ENCODE assay signal across 8 mouse cellular contexts in genomic region chr1:107589691-107590470, GRCm38 (mm10). TPM values are rescaled to one million over a fixed set of nuclear protein-coding genes. Genes with fewer than 3 reads are reported as not detected.
A peak's percentile ranks its signal among the peaks of the same experiment; 100 is the strongest.
DNase-seq lines count a peak whose midpoint lies in the region; ATAC-seq lines count a peak whose summit lies in the region.

Serpinb8 (plus strand) TSS chr1:107590006.

- H3K36me3 ChIP-seq in forebrain, embryonic 14.5 days (ENCODE audit: control insufficient read depth, insufficient read depth, low read length) = no peaks in the 10 kb centered on the region
- no peaks in the 10 kb centered on the region for H3K36me3 ChIP-seq in heart, embryonic 15.5 days
- no peaks in the 10 kb centered on the region for H3K36me3 ChIP-seq in macrophage (ENCODE audit: inconsistent target)

- no peak within 1 kb of the TSS for H3K4me3 ChIP-seq in forebrain, embryonic 14.5 days (ENCODE audit: low read depth, low read length)
- H3K4me3 ChIP-seq in heart, embryonic 15.5 days = peak within 1 kb of the TSS; percentile 39
- peak within 1 kb of the TSS; percentile 54 for H3K4me3 ChIP-seq in macrophage (ENCODE audit: inconsistent target)

- no peak within 1 kb of the TSS for H3K9ac ChIP-seq in forebrain, embryonic 14.5 days (ENCODE audit: low read length)
- H3K9ac ChIP-seq in heart, embryonic 15.5 days = peak within 1 kb of the TSS; percentile 41

- no peaks in the 10 kb centered on the region for H3K9me3 ChIP-seq in forebrain, embryonic 14.5 days (replicated peaks; ENCODE audit: control insufficient read depth, low read length)
- no peaks in the 10 kb centered on the region for H3K9me3 ChIP-seq in heart, embryonic 15.5 days (replicated peaks)

- ATAC-seq in forebrain, embryonic 14.5 days = peak; percentile 73; the same call in 1 of the 2 replicates
- ATAC-seq in heart, embryonic 15.5 days (replicated peaks; ENCODE audit: insufficient number of reproducible peaks, insufficient read depth, low FRiP score, low read depth) = peak; percentile 84

- peaks cover 49% of the 10 kb centered on the region for H3K79me2 ChIP-seq in macrophage (ENCODE audit: inconsistent target)

- DNase-seq in ES-CJ7 (ENCODE audit: low read depth, low spot score) = peak; percentile 30
- peak; percentile 47 for DNase-seq in adrenal gland, postnatal 14 days
- DNase-seq in forebrain, embryonic 14.5 days (ENCODE audit: low spot score) = peak; percentile 60
- DNase-seq in layer of hippocampus, postnatal 10 days (ENCODE audit: low spot score in 2 of 2) = peak; percentile 35 to 45
- peak; percentile 60 for DNase-seq in urinary bladder, adult 2 months (ENCODE audit: low spot score)
- no peak for DNase-seq in thymus, postnatal 25 days

- H3K27ac ChIP-seq in forebrain, embryonic 14.5 days (ENCODE audit: low read depth, low read length) = no peak within 1 kb of the TSS
- H3K27ac ChIP-seq in heart, embryonic 15.5 days = peak within 1 kb of the TSS; percentile 56
- H3K27ac ChIP-seq in macrophage = peak within 1 kb of the TSS; percentile 77

- H3K4me1 ChIP-seq in forebrain, embryonic 14.5 days (ENCODE audit: control insufficient read depth, insufficient read depth, low read length) = peaks cover 2% of the 10 kb centered on the region; the same call in 1 of the 2 replicates
- H3K4me1 ChIP-seq in heart, embryonic 15.5 days (replicated peaks) = peaks cover 17% of the 10 kb centered on the region

- no peaks in the 10 kb centered on the region for H3K27me3 ChIP-seq in forebrain, embryonic 14.5 days (replicated peaks; ENCODE audit: control insufficient read depth, insufficient read depth, low read length)
- H3K27me3 ChIP-seq in heart, embryonic 15.5 days = no peaks in the 10 kb centered on the region

- H3K4me2 ChIP-seq in forebrain, embryonic 14.5 days (ENCODE audit: low read length) = no peak within 1 kb of the TSS
- H3K4me2 ChIP-seq in heart, embryonic 15.5 days = peak within 1 kb of the TSS; percentile 58

- WGBS in forebrain, embryonic 14.5 days = 53% methylated on average over 10 of the region's 10 CpGs
- WGBS in heart, embryonic 15.5 days = 21% methylated on average over 10 of the region's 10 CpGs
- WGBS in macrophage (ENCODE audit: missing documents) = 15% methylated on average over 10 of the region's 10 CpGs

RNA-seq across cellular contexts. Expression of gene Serpinb8, which starts in this region (rescaled TPM):
- total RNA-seq in adrenal gland, postnatal 14 days (2021) = 4.0 and 6.0 TPM in 2 replicates
- polyA plus RNA-seq in forebrain, embryonic 14.5 days (2014; fragmentation: Nextera tagmentation; extraction: Ambion mirVana) = 0.09 and 0.33 TPM in 2 replicates
- polyA plus RNA-seq in heart, embryonic 15.5 days (2015; fragmentation: Nextera tagmentation; extraction: Ambion mirVana) = 3.1 and 3.5 TPM in 2 replicates
- 1 to 10 TPM; 4.1 TPM for total RNA-seq in layer of hippocampus, postnatal 10 days (2021)
- total RNA-seq in macrophage (2018; cell fraction: chromatin; rRNA removed) = 100 to 1,000 TPM in 1 of 26 experiments, 10 to 100 TPM in 22, 1 to 10 TPM in 3; 3.9 to 103 (median 21.8) TPM
- total RNA-seq in macrophage (2018; cell fraction: cytosol; rRNA removed) = 10 to 100 TPM; 11.0 to 45.8 (median 19.0) TPM
- 10 to 100 TPM; 10.3 to 71.4 (median 21.3) TPM for total RNA-seq in macrophage (2018; cell fraction: nucleus; rRNA removed)
- polyA plus RNA-seq in macrophage (2018) = 15.5 to 24.3 TPM (median 23.1 TPM) in 3 replicates
- 12.1 and 13.4 TPM in 2 replicates for polyA plus RNA-seq in urinary bladder, adult 2 months (2012; rRNA removed)

Comparison
In these comparisons a context has a peak if more than half of its experiments do, and no peak if none do; other contexts are left out.
1. Peak in DNase-seq and ATAC-seq in forebrain, embryonic 14.5 days; RNA of the gene not detected or under 1 TPM.